Mouse (Mus musculus) C2C12 (cell line): ENCODE measurements around the gene Vdr. TPM values are rescaled to one million over a fixed set of nuclear protein-coding genes. Genes with fewer than 3 reads are reported as not detected.

Experiments used
- H3K27me3 ChIP-seq: one replicate; pipeline ENCODE4 v1.6.1; 2011; ENCODE audit not compliant: control insufficient read depth, insufficient read depth, insufficient read length
- H3K36me3 ChIP-seq: one replicate; pipeline ENCODE4 v1.6.1; 2011; ENCODE audit not compliant: control insufficient read depth, insufficient read depth
- H3K4me3 ChIP-seq: one replicate; pipeline ENCODE4 v1.5.1; 2011; ENCODE audit warnings: mild to moderate bottlenecking, control low read depth; ENCODE audit not compliant: poor library complexity, insufficient read depth, severe bottlenecking
- H3K79me2 ChIP-seq: one replicate; pipeline ENCODE4 v1.6.1; 2011; ENCODE audit not compliant: control insufficient read depth, insufficient read depth
- H3K79me3 ChIP-seq: one replicate; pipeline ENCODE4 v1.6.1; 2011; ENCODE audit warnings: low read depth, control low read depth
- H3ac ChIP-seq: one replicate; pipeline ENCODE3; 2011; ENCODE audit warnings: low read depth; ENCODE audit not compliant: control insufficient read depth, insufficient read length
- CEBPB ChIP-seq: IDR thresholded peaks from one replicate; pipeline ENCODE4 v1.6.1; 2011; ENCODE audit warnings: low read depth, mild to moderate bottlenecking, control low read depth, moderate library complexity
- CTCF ChIP-seq: IDR thresholded peaks from one replicate; pipeline ENCODE4 v1.5.1; 2011; ENCODE audit not compliant: control insufficient read depth, insufficient read depth, insufficient read length
- FOSL1 ChIP-seq: IDR thresholded peaks from one replicate; pipeline ENCODE4 v1.8.0; 2011; ENCODE audit warnings: mild to moderate bottlenecking, low read length; ENCODE audit not compliant: poor library complexity, insufficient read depth, severe bottlenecking
- MAX ChIP-seq: IDR thresholded peaks from one replicate; pipeline ENCODE4 v1.6.1; 2011; ENCODE audit warnings: mild to moderate bottlenecking, control low read depth
- MYOD1 ChIP-seq: IDR thresholded peaks from one replicate; pipeline ENCODE4 v1.6.1; 2011; ENCODE audit warnings: low read depth; ENCODE audit not compliant: control insufficient read depth, insufficient read length
- MYOG ChIP-seq: IDR thresholded peaks from one replicate; pipeline ENCODE4 v1.6.1; 2011; ENCODE audit not compliant: control insufficient read depth, insufficient read length; ENCODE audit errors: extremely low read depth
- USF1 ChIP-seq: IDR thresholded peaks from one replicate; pipeline ENCODE4 v1.6.1; 2011; ENCODE audit warnings: low read depth, mild to moderate bottlenecking, control low read depth, moderate library complexity
- polyA plus RNA-seq: library from polyadenylated mRNA; unstranded; fragments of >200 nt; fragmentation: generic; extraction: Trizol; gene quantifications from one replicate; pipeline ENCODE4 v1.2.1, GENCODE M21; 2012; ENCODE audit warnings: missing spikeins

Gene Vdr
- polyA plus RNA-seq, 1 experiment = 3.0 TPM

GRCm38 (mm10) chr15:97904339-97904991 is 6.0 kb downstream of the Vdr start:
- Histone ChIP-seq H3K36me3 (no peaks in the 10 kb centered on the region), H3K79me2 (peaks cover 54% of the 10 kb centered on the region), H3K4me3 (no peak overlapping the region), H3K27me3 (no peaks in the 10 kb centered on the region), H3ac (no peak overlapping the region), H3K79me3 (peaks cover 7% of the 10 kb centered on the region)
- TF ChIP-seq MAX (peak; percentile 69), CEBPB (no peak), MYOD1 (no peak), CTCF (no peak)

- Histone ChIP-seq H3K4me3 (no peak overlapping the region), H3K79me3 (peaks cover 7% of the 10 kb centered on the region), H3K27me3 (no peaks in the 10 kb centered on the region), H3K36me3 (no peaks in the 10 kb centered on the region), H3ac (no peak overlapping the region), H3K79me2 (peaks cover 64% of the 10 kb centered on the region)
- TF ChIP-seq CTCF = no peak
- TF ChIP-seq MAX = no peak
- TF ChIP-seq USF1 = no peak
- no peak for TF ChIP-seq CEBPB
- TF ChIP-seq FOSL1 = no peak
Observed at GRCm38 (mm10) chr15:97903261-97904009, 7.0 kb downstream of the Vdr start.

- Histone ChIP-seq H3K36me3 (no peaks in the 10 kb centered on the region), H3K27me3 (no peaks in the 10 kb centered on the region), H3ac (no peak overlapping the region), H3K4me3 (no peak overlapping the region), H3K79me2 (peaks cover 67% of the 10 kb centered on the region), H3K79me3 (peaks cover 7% of the 10 kb centered on the region)
- TF ChIP-seq MYOD1 = no peak
- TF ChIP-seq FOSL1 = no peak
- no peak for TF ChIP-seq CTCF
- no peak for TF ChIP-seq USF1
- no peak for TF ChIP-seq MYOG
- TF ChIP-seq CEBPB = no peak
- no peak for TF ChIP-seq MAX
Observed at GRCm38 (mm10) chr15:97900991-97901390, 9.4 kb downstream of the Vdr start.

- no peaks in the 10 kb centered on the region for H3K27me3 ChIP-seq
- H3ac ChIP-seq = no peak overlapping the region
- peaks cover 65% of the 10 kb centered on the region for H3K79me2 ChIP-seq
- no peak overlapping the region for H3K4me3 ChIP-seq
- no peak for TF ChIP-seq CEBPB
- TF ChIP-seq CTCF = no peak
- H3K79me3 ChIP-seq = peaks cover 3% of the 10 kb centered on the region
- H3K36me3 ChIP-seq = no peaks in the 10 kb centered on the region
Observed at GRCm38 (mm10) chr15:97900336-97900912, 10.0 kb downstream of the Vdr start.

- Histone ChIP-seq H3K79me3 (peaks cover 3% of the 10 kb centered on the region), H3K79me2 (peaks cover 66% of the 10 kb centered on the region), H3K27me3 (no peaks in the 10 kb centered on the region), H3ac (no peak overlapping the region), H3K4me3 (no peak overlapping the region), H3K36me3 (no peaks in the 10 kb centered on the region)
- no peak for TF ChIP-seq MAX
- no peak for TF ChIP-seq MYOG
- no peak for TF ChIP-seq CEBPB
- TF ChIP-seq CTCF = no peak
- no peak for TF ChIP-seq USF1
- TF ChIP-seq FOSL1 = no peak
- TF ChIP-seq MYOD1 = no peak
Observed at GRCm38 (mm10) chr15:97899714-97900113, 10.7 kb downstream of the Vdr start.

- Histone ChIP-seq H3K27me3 (no peaks in the 10 kb centered on the region), H3ac (no peak overlapping the region), H3K4me3 (no peak overlapping the region), H3K79me3 (peaks cover 3% of the 10 kb centered on the region), H3K36me3 (no peaks in the 10 kb centered on the region), H3K79me2 (peaks cover 72% of the 10 kb centered on the region)
- TF ChIP-seq USF1 = no peak
- TF ChIP-seq FOSL1 = no peak
- TF ChIP-seq MYOG = no peak
- no peak for TF ChIP-seq CEBPB
- no peak for TF ChIP-seq MAX
- no peak for TF ChIP-seq CTCF
- TF ChIP-seq MYOD1 = no peak
Observed at GRCm38 (mm10) chr15:97898791-97899190, 11.6 kb downstream of the Vdr start.
